Mouse (Mus musculus) CH12.LX (cell line): Measurements from ENCODE around the gene Lifr. TPM values are rescaled to one million over a fixed set of nuclear protein-coding genes. Genes with fewer than 3 reads are reported as not detected.

ENCODE experiments used
- DNase-seq: peaks from one replicate; pipeline ENCODE4 v3.0.0-alpha.2; 2013; ENCODE audit errors: extremely low read depth
- H3K27ac ChIP-seq: 2 replicates; pipeline ENCODE4 v1.5.1; 2012; ENCODE audit warnings: low read depth, mild to moderate bottlenecking, control low read depth, moderate library complexity; ENCODE audit not compliant: insufficient read depth
- H3K27me3 ChIP-seq: replicated peaks from 2 replicates; pipeline ENCODE3; 2012; ENCODE audit warnings: inconsistent platforms
- H3K36me3 ChIP-seq, 2 experiments: replicated peaks in 1 of 2; 2 replicates each; pipeline versions ENCODE3 to v1.6.1; 2012; ENCODE audit warnings: inconsistent platforms in 1 of 2, low read length in 1 of 2, mild to moderate bottlenecking in 1 of 2, mixed read lengths in 1 of 2, moderate library complexity in 1 of 2; ENCODE audit not compliant: control insufficient read depth in 1 of 2, insufficient read depth in 1 of 2
- H3K4me1 ChIP-seq, 2 experiments: 2 replicates each; pipeline ENCODE4 v1.6.1; 2012; ENCODE audit warnings: inconsistent platforms in 1 of 2, moderate library complexity in 1 of 2; ENCODE audit not compliant: insufficient read depth in 2 of 2, control insufficient read depth in 1 of 2
- H3K4me2 ChIP-seq: 2 replicates; pipeline ENCODE4 v1.6.1; 2012; ENCODE audit warnings: low read depth, mild to moderate bottlenecking, control low read depth; ENCODE audit not compliant: poor library complexity, insufficient read depth, severe bottlenecking
- H3K4me3 ChIP-seq, 3 experiments: fragments of 150-350 bp in 1 of 3; sonication (generic) in 1 of 3; replicated peaks in 1 of 3; 2 replicates each; pipeline versions ENCODE3 to v1.5.1; 2011 to 2012; ENCODE audit warnings: low read depth in 2 of 3, low read length in 2 of 3, mild to moderate bottlenecking in 2 of 3, moderate library complexity in 2 of 3, control low read depth in 1 of 3, improper control_type of control experiment in 1 of 3, inconsistent platforms in 1 of 3, mixed read lengths in 1 of 3; ENCODE audit not compliant: poor library complexity in 1 of 3
- H3K79me2 ChIP-seq: replicated peaks from 2 replicates; pipeline ENCODE4 v1.6.1; 2012; ENCODE audit warnings: mild to moderate bottlenecking, moderate library complexity; ENCODE audit not compliant: control insufficient read depth, poor library complexity, insufficient read depth, severe bottlenecking; ENCODE audit errors: extremely low read depth
- H3K9ac ChIP-seq: 2 replicates; pipeline ENCODE4 v1.6.1; 2012; ENCODE audit warnings: low read depth, mild to moderate bottlenecking, control low read depth, moderate library complexity; ENCODE audit not compliant: insufficient read depth
- H3K9me3 ChIP-seq: replicated peaks from 2 replicates; pipeline ENCODE3; 2012; ENCODE audit warnings: low read length, inconsistent platforms, mixed read lengths
- BHLHE40 ChIP-seq: IDR thresholded peaks from 2 replicates; pipeline ENCODE4 v1.6.1; 2011; ENCODE audit warnings: mild to moderate bottlenecking, low read depth, low read length, improper control_type of control experiment
- CHD1 ChIP-seq: IDR thresholded peaks from 2 replicates; pipeline ENCODE4 v1.6.1; 2012; ENCODE audit warnings: low read depth, low read length, improper control_type of control experiment, inconsistent platforms
- CTCF ChIP-seq, 2 experiments: IDR thresholded peaks in 1 of 2; conservative IDR thresholded peaks in 1 of 2; 2 replicates each; pipeline ENCODE4 v1.5.1; 2011 to 2012; ENCODE audit warnings: low read depth in 2 of 2, low read length in 2 of 2, improper control_type of control experiment in 1 of 2, inconsistent platforms in 1 of 2, mild to moderate bottlenecking in 1 of 2, moderate library complexity in 1 of 2
- E2F4 ChIP-seq: IDR thresholded peaks from 2 replicates; pipeline ENCODE4 v1.6.1; 2011; ENCODE audit warnings: low read depth, low read length, improper control_type of control experiment; ENCODE audit not compliant: insufficient replicate concordance
- ETS1 ChIP-seq: conservative IDR thresholded peaks from 2 replicates; pipeline ENCODE4 v1.6.1; 2012; ENCODE audit warnings: low read depth, mild to moderate bottlenecking, inconsistent platforms, low read length, improper control_type of control experiment, moderate library complexity
- IRF4 ChIP-seq: IDR thresholded peaks from 2 replicates; pipeline ENCODE4 v1.6.1; 2014; ENCODE audit warnings: low read depth, mild to moderate bottlenecking, inconsistent platforms, low read length, improper control_type of control experiment
- MAZ ChIP-seq: IDR thresholded peaks from 2 replicates; pipeline ENCODE4 v1.6.1; 2012; ENCODE audit warnings: low read depth, mild to moderate bottlenecking, inconsistent platforms, low read length, improper control_type of control experiment, moderate library complexity
- MEF2A ChIP-seq: IDR thresholded peaks from 2 replicates; pipeline ENCODE4 v1.6.1; 2014; ENCODE audit warnings: low read depth, mild to moderate bottlenecking, inconsistent platforms, low read length, improper control_type of control experiment, borderline replicate concordance
- NELFE ChIP-seq: IDR thresholded peaks from 2 replicates; pipeline ENCODE4 v1.6.1; 2011; ENCODE audit warnings: low read depth, low read length, improper control_type of control experiment
- PAX5 ChIP-seq: IDR thresholded peaks from 2 replicates; pipeline ENCODE4 v1.6.1; 2012; ENCODE audit warnings: low read length, inconsistent platforms, mixed read lengths
- RAD21 ChIP-seq: IDR thresholded peaks from 2 replicates; pipeline ENCODE4 v1.6.1; 2011; ENCODE audit warnings: low read depth, mild to moderate bottlenecking, low read length, improper control_type of control experiment, moderate library complexity
- TBP ChIP-seq: conservative IDR thresholded peaks from 2 replicates; pipeline ENCODE4 v1.6.1; 2011; ENCODE audit warnings: low read depth, low read length, improper control_type of control experiment
- TCF12 ChIP-seq: IDR thresholded peaks from 2 replicates; pipeline ENCODE4 v1.6.1; 2014; ENCODE audit warnings: low read depth, mild to moderate bottlenecking, inconsistent platforms, low read length, improper control_type of control experiment
- UBTF ChIP-seq: IDR thresholded peaks from 2 replicates; pipeline ENCODE4 v1.6.1; 2012; ENCODE audit warnings: low read depth, mild to moderate bottlenecking, inconsistent platforms, low read length, improper control_type of control experiment, moderate library complexity
- USF2 ChIP-seq: conservative IDR thresholded peaks from 2 replicates; pipeline ENCODE4 v1.6.1; 2011; ENCODE audit warnings: low read depth, low read length, improper control_type of control experiment
- ZMIZ1 ChIP-seq: IDR thresholded peaks from 2 replicates; pipeline ENCODE4 v1.6.1; 2012; ENCODE audit warnings: low read depth, mild to moderate bottlenecking, inconsistent platforms, low read length, improper control_type of control experiment
- dilution Hi-C: fragments of 300-500 bp; cut with MboI; formaldehyde crosslinking; loops from 2 replicates; pipeline ENCODE4 v1.14.3; 2020; ENCODE audit warnings: low sequenced_read_pairs; ENCODE audit not compliant: extremely low pct_unique_long_range_greater_than_20kb, extremely low pct_ligation_motif_present
- in situ Hi-C: fragments of 300-500 bp; cut with MboI; formaldehyde crosslinking; loops from 3 replicates; pipeline ENCODE4 v1.14.3; 2019; ENCODE audit warnings: low sequenced_read_pairs, low pct_ligation_motif_present, low pct_unique_long_range_greater_than_20kb, mixed read lengths
- polyA plus RNA-seq: library from polyadenylated mRNA; unstranded; fragments of >175 nt; gene quantifications from 2 replicates; pipeline ENCODE4 v1.2.1, GENCODE M21; 2012; ENCODE audit warnings: low read depth; ENCODE audit not compliant: insufficient read length
- total RNA-seq, 2 experiments: library from RNA; depleted of rRNA; stranded (reverse); fragments of 300-350 nt in 1 of 2; fragments of >200 nt in 1 of 2; gene quantifications; 2 replicates each; pipeline ENCODE4 v1.2.3; 2012 to 2014

Lifr gene
- total and polyA plus RNA-seq, 3 experiments, result 0.03 TPM; not detected in 2

GRCm38 (mm10) chr15:7105224-7105623 lies 14.8 kb downstream of the Lifr start:
- in situ Hi-C loops, result no loop called here
- no peaks in the 10 kb centered on the region for H3K36me3 ChIP-seq
- no peaks in the 10 kb centered on the region for H3K79me2 ChIP-seq
- no peak overlapping the region for H3K27ac ChIP-seq
- H3K9me3 ChIP-seq, result no peaks in the 10 kb centered on the region
- H3K27me3 ChIP-seq, result no peaks in the 10 kb centered on the region
- dilution Hi-C loops, result no loop called here
- no peak overlapping the region for H3K4me3 ChIP-seq
- no peak overlapping the region for H3K9ac ChIP-seq
- H3K4me2 ChIP-seq, result no peak overlapping the region
- DNase-seq, result no peak
- TF ChIP-seq IRF4 (no peak), TBP (no peak), CTCF (conservative IDR thresholded peaks at IDR 0.05 in 1 of 2, IDR thresholded peaks at IDR 0.05 in 1 of 2; ENCODE audit: low read depth in 2 of 2, low read length in 2 of 2) (no peak), NELFE (no peak), UBTF (no peak), ETS1 (no peak), RAD21 (no peak), CHD1 (no peak)
- no peaks in the 10 kb centered on the region for H3K4me1 ChIP-seq

DNA sequence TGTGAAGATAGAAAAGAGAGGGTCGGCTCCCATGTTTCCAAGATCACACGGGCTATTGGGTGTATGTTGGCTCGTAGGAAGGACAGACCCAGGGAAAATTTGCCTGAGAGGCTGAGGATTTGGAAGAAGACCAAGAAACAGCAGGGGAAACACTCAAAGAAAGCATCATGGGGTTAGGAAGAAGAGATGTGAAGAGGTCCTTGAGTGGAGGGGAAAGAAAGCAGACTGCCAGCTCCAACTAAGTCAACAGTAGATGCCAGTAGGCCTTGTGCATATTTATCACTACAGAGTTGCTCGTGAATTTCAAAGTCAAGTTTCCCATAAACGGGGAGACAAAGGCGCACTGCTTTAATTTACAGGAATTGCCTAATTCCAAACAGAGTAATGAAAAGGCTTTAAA lies 17.7 kb downstream of the Lifr start:
- H3K4me3 ChIP-seq, result no peak overlapping the region
- H3K36me3 ChIP-seq, result no peaks in the 10 kb centered on the region
- no peak overlapping the region for H3K9ac ChIP-seq
- H3K79me2 ChIP-seq, result no peaks in the 10 kb centered on the region
- no peak for DNase-seq
- H3K9me3 ChIP-seq, result no peaks in the 10 kb centered on the region
- H3K4me1 ChIP-seq, result no peaks in the 10 kb centered on the region
- no peaks in the 10 kb centered on the region for H3K27me3 ChIP-seq
- in situ Hi-C loops, result no loop called here
- TF ChIP-seq E2F4 (no peak), MEF2A (no peak)
- TF ChIP-seq, all 38 proteins: peak for 0
- no peak overlapping the region for H3K27ac ChIP-seq
- dilution Hi-C loops, result no loop called here
- no peak overlapping the region for H3K4me2 ChIP-seq

DNA sequence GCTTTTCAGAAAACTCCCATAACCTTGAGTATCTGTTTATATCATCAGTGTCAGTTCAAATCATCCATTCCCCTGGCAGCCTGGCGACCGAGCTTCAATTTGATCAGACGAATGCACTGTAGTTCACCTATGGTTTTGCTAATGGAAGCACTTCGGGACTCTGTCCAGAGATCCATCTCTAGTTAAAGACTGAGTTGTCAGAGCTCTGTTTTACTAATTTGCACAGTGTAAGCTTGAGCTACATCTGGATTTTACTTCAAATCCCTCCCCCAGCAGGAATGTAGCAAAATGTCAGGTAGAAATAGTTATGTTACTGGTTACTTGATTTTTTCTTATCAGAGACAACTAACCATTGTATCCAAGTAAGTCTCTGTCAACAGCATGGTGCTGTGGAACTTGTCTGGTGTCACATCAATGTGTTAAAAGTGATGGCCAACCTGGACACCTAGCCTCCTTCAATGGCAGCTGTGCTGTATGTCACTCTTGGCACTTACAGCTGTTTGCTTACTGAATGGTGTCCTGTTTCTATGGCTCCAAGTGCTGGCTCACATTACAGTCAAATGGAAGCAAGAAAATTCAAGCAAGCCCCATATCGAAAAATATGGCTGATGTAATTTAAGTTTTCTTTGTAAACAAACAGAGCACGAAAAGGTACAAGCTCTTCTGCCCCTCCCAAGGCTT lies 22.0 kb downstream of the Lifr start:
- H3K79me2 ChIP-seq, result no peaks in the 10 kb centered on the region
- H3K4me2 ChIP-seq, result no peak overlapping the region
- H3K9ac ChIP-seq, result no peak overlapping the region
- DNase-seq, result no peak
- no peak overlapping the region for H3K27ac ChIP-seq
- no peak overlapping the region for H3K4me3 ChIP-seq
- H3K27me3 ChIP-seq, result no peaks in the 10 kb centered on the region
- H3K36me3 ChIP-seq, result no peaks in the 10 kb centered on the region
- H3K4me1 ChIP-seq, result peaks cover 0 to 27% of the 10 kb centered on the region in 2 experiments; a peak in 2 of 4 replicates
- dilution Hi-C loops, result no loop called here
- in situ Hi-C loops, result no loop called here
- TF ChIP-seq IRF4 (no peak), MEF2A (no peak), UBTF (no peak), TCF12 (no peak), ZMIZ1 (no peak), PAX5 (no peak), BHLHE40 (no peak), MAZ (no peak), ETS1 (no peak), USF2 (no peak)
- no peaks in the 10 kb centered on the region for H3K9me3 ChIP-seq
